Mouse (Mus musculus) megakaryocyte, embryonic 14.5 days (primary cell): ENCODE data around the gene Ankrd11. TPM values are rescaled to one million over a fixed set of nuclear protein-coding genes. Genes with fewer than 3 reads are reported as not detected.

Source experiments
- H3K27me3 ChIP-seq: replicated peaks from 2 replicates; pipeline ENCODE3; 2012; ENCODE audit warnings: inconsistent platforms
- H3K36me3 ChIP-seq: replicated peaks from 2 replicates; pipeline ENCODE3; 2012; ENCODE audit warnings: low read length, inconsistent platforms, mixed read lengths
- H3K4me1 ChIP-seq: 2 replicates; pipeline ENCODE4 v1.6.1; 2012; ENCODE audit warnings: inconsistent platforms
- H3K4me3 ChIP-seq: replicated peaks from 2 replicates; pipeline ENCODE3; 2012; ENCODE audit warnings: moderate library complexity, mild to moderate bottlenecking, inconsistent platforms
- H3K9me3 ChIP-seq: 2 replicates; pipeline ENCODE4 v1.6.1; 2012; ENCODE audit warnings: inconsistent platforms
- FLI1 ChIP-seq: IDR thresholded peaks from 2 replicates; pipeline ENCODE4 v1.6.1; 2012; ENCODE audit warnings: low read length, inconsistent platforms, mixed read lengths
- GATA1 ChIP-seq: IDR thresholded peaks from 3 replicates; pipeline ENCODE4 v1.6.1; 2012; ENCODE audit warnings: mixed read lengths, low read length, inconsistent platforms, borderline replicate concordance
- polyA plus RNA-seq: library from polyadenylated mRNA; stranded (reverse); fragments of >175 nt; gene quantifications from 2 replicates; pipeline ENCODE4 v1.2.3, GENCODE M21; 2012; ENCODE audit warnings: low replicate concordance; ENCODE audit not compliant: insufficient read depth

Ankrd11 gene
- polyA plus RNA-seq, 1 experiment = 49.4 TPM

DNA sequence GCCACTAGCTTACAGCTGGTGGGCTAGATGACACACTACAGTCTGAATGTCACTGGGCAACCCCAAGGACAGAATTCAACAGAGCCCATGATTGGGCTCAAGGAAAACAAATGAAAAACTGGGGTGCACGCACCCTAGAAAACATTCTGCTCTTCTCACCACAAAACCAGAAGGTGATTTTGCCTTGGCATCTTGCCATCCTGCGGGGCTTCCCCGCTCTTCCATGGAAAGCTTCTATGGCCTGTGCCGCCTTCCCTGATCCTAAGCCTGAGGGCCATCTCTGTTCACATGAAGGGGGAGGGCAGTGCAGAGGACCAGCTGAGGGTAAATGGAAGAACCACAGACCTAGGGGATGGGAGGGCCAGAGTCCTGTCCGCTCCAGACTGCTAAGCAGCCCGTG is 174.1 kb downstream of the Ankrd11 start:
- no peak overlapping the region for H3K4me3 ChIP-seq
- peaks cover 40% of the 10 kb centered on the region for H3K4me1 ChIP-seq
- TF ChIP-seq FLI1 (no peak), GATA1 (no peak)
- no peaks in the 10 kb centered on the region for H3K9me3 ChIP-seq
- H3K27me3 ChIP-seq = peaks cover 60% of the 10 kb centered on the region
- H3K36me3 ChIP-seq = no peaks in the 10 kb centered on the region

DNA sequence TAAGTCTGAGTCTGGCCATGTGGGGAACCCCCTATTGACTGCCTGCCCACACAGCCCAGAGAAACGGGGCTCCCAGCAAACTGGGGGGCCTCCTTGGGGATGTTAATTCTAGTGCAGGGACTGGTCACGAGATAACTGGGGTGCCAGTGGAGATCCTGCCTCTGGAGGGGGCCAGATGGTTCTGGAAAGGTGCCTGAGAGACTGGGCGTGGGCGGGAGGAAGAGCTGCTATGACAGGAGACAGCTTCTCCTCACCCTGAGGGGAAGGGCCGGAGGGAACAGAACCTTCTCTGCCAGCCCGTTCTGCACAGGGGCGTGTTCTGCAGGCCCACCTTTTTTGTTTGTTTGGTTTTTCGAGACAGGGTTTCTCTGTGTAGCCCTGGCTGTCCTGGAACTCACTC is 175.8 kb downstream of the Ankrd11 start:
- peaks cover 40% of the 10 kb centered on the region for H3K4me1 ChIP-seq
- H3K27me3 ChIP-seq = peaks cover 68% of the 10 kb centered on the region
- no peak overlapping the region for H3K4me3 ChIP-seq
- H3K9me3 ChIP-seq = no peaks in the 10 kb centered on the region
- TF ChIP-seq GATA1 (no peak), FLI1 (no peak)
- H3K36me3 ChIP-seq = no peaks in the 10 kb centered on the region

DNA sequence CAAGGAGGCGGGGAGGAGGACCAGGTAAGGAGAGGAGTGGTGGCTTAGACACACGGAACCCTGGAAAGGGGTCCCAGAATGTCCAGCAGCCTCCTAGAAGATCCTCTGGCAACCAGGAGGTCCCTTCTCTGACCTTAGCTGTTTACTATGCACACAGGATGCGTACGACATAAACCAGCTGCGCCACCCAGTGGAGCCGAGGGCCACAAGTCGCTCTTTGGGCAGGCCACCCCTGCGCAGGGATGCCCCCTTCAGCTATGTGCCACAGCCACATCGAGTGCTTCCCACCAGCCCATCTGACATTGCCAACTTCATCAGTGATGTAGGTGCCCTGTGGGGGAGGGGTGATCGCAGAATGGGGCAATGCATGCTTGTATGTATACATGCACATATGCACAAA is 176.6 kb downstream of the Ankrd11 start:
- Histone ChIP-seq H3K9me3 (no peaks in the 10 kb centered on the region), H3K4me1 (peaks cover 40% of the 10 kb centered on the region), H3K4me3 (peak overlapping the region; percentile 59), H3K36me3 (no peaks in the 10 kb centered on the region), H3K27me3 (peaks cover 75% of the 10 kb centered on the region)
- TF ChIP-seq FLI1 = no peak

DNA sequence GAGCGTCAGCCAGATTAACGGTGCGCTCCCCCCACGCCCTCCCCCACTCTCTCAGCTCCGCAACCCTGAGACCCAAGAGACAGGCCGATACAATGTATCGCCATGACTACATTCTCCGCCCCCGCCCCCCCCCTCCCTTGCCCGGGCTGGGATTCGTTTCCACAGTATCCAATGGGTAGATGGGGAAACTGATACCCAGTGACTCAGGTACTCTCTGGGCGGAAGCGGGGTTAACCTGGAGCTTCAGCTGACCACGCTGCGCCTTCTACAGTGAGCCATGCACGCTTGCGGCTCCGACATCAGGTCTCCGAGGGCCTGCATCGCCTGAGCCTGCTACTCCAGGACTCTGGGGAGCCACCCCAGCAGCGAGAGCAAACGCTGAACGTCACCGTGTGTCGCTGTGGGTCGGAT is 177.4 kb downstream of the Ankrd11 start:
- no peaks in the 10 kb centered on the region for H3K36me3 ChIP-seq
- TF ChIP-seq GATA1 (no peak), FLI1 (no peak)
- H3K4me1 ChIP-seq = peaks cover 34% of the 10 kb centered on the region
- H3K4me3 ChIP-seq = peak overlapping the region; percentile 70
- H3K27me3 ChIP-seq = peaks cover 78% of the 10 kb centered on the region
- H3K9me3 ChIP-seq = no peaks in the 10 kb centered on the region

DNA sequence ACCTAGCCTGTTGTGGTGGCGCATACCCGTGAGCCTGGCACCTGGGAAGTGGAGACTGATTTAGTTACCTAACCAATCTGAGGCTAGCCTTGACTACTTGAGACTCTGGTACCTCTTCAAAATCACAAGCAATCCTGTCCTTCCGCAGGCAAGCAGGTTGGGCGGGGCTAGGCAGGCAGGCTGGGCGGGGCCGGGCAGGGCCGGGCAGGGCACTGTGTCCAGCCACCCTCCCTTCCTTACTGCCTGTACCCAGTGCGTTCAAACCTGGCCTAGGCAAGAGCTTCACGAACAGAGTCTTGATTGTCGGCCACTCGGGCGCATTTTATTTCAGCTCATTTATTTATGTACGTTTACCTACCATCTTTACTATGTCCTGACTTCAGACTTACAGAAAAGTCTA is 182.2 kb downstream of the Ankrd11 start:
- no peaks in the 10 kb centered on the region for H3K9me3 ChIP-seq
- peaks cover 79% of the 10 kb centered on the region for H3K27me3 ChIP-seq
- H3K4me3 ChIP-seq = no peak overlapping the region

DNA sequence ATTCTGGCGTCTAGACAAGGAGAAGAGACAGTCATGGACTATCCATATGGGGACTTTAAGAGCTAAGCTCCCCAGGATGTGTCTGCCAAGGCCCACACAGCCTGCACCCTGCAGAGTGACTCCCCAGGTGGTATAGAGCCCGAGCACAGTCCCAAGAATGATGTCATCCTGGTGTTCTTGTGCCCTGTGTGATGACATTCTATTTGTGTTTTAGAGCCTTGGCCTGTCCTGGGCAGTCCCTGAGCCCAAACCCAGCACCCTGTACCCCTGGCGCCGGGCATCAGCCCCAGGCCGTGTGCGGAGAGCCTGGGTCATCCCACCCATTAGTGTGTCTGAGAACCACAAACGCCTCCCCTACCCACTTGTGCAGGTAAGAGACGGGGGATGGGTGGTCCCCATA is 185.8 kb downstream of the Ankrd11 start:
- no peak for TF ChIP-seq GATA1
- no peak for TF ChIP-seq FLI1
- H3K4me3 ChIP-seq = no peak overlapping the region
- peaks cover 7% of the 10 kb centered on the region; the same call in 1 of the 2 replicates for H3K4me1 ChIP-seq
- H3K27me3 ChIP-seq = peaks cover 87% of the 10 kb centered on the region
- no peaks in the 10 kb centered on the region for H3K36me3 ChIP-seq
- no peaks in the 10 kb centered on the region for H3K9me3 ChIP-seq

More for the DNA sequence above, 182.2 kb downstream of the Ankrd11 start:
- H3K4me1 ChIP-seq = peaks cover 12% of the 10 kb centered on the region; the same call in 1 of the 2 replicates
- H3K36me3 ChIP-seq = no peaks in the 10 kb centered on the region
- TF ChIP-seq FLI1 = no peak
- no peak for TF ChIP-seq GATA1

DNA sequence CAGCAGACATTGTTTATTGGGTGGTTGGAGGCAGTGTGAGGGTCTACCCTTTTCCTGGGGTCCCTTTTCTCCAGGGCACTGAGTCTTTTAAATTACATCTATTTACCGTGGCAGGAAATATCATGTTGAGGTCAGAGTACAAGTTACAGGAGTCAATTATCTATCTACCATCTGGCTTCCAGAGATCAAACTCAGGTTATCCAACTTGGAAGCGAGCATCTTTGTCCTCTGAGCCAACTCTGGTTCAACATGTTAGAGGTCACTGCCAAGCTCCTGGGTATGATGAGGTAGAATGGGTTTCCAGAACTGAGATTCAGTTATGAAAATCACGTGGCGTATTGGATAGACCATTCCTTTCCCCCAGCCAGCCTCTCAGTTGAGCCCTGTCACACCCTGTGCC is 187.0 kb downstream of the Ankrd11 start:
- Histone ChIP-seq H3K4me1 (peaks cover 3% of the 10 kb centered on the region; the same call in 1 of the 2 replicates), H3K4me3 (no peak overlapping the region), H3K9me3 (no peaks in the 10 kb centered on the region), H3K27me3 (peaks cover 87% of the 10 kb centered on the region), H3K36me3 (no peaks in the 10 kb centered on the region)
- no peak for TF ChIP-seq FLI1
- no peak for TF ChIP-seq GATA1

DNA sequence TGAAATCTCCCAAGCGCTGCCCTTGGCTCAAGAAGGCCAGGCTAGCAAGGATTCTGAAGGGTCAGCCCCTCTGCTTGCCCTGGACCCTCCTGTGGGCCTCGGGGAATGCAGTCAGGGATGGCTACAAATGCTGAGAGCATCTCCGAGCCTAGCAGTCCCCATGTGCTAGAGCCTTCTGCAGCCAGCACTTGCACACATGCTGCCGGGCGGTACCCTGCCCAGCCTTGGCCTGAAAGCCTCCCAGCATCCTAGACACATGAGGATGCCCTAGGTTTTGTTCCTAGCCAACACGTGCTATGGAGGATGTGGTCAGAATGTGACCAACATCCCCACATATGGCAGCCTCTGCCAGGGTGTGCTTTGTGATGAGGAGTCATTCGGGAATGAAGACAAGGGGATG is 187.7 kb downstream of the Ankrd11 start:
- H3K9me3 ChIP-seq = no peaks in the 10 kb centered on the region
- peaks cover 88% of the 10 kb centered on the region for H3K27me3 ChIP-seq
- H3K4me1 ChIP-seq = peaks cover 3% of the 10 kb centered on the region; the same call in 1 of the 2 replicates
- TF ChIP-seq FLI1 (no peak), GATA1 (no peak)
- H3K36me3 ChIP-seq = no peaks in the 10 kb centered on the region
- no peak overlapping the region for H3K4me3 ChIP-seq

DNA sequence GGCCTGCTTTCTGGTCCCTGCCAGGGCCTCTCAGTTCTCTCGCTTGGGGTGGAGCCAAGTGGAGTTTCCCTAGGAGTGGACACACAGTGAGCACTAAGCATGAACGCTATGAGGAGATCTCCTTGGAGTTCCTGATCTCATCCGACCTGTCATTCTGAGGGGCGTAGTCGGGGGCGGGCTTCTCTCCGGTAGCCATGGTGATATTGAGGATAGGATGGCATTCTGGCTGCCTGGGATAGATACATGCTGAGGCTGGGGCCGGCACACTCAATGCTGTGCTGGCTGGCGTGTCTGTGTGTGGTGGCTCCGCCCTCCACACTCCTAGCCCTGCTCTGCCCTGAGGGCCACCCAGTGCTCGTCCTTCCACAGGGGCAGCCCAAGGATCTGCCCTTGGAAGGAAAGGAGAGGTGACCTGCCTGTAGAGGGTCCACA is 188.7 kb downstream of the Ankrd11 start:
- Histone ChIP-seq H3K4me1 (peaks cover 5% of the 10 kb centered on the region; the same call in 1 of the 2 replicates), H3K36me3 (no peaks in the 10 kb centered on the region), H3K9me3 (no peaks in the 10 kb centered on the region), H3K4me3 (no peak overlapping the region), H3K27me3 (peaks cover 91% of the 10 kb centered on the region)
- TF ChIP-seq FLI1 = no peak

DNA sequence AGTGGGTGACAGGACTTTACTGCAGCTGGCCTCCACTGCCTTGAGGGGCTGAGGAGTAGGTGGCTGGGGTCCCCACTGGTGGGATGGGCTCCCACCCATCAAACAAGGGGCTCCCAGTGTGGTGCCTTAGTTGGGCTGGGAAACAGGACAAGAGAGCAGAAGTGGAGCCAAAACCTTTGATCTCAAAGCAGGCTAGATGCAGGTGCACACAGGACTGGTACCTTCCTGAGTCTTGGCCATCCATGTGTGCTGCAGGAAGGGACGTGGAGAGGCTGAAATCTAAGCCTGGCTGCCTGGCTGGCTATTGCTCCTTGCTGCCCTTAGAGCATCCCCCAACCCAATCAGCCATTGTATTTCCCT is 189.6 kb downstream of the Ankrd11 start:
- Histone ChIP-seq H3K4me3 (no peak overlapping the region), H3K9me3 (no peaks in the 10 kb centered on the region), H3K36me3 (no peaks in the 10 kb centered on the region), H3K27me3 (peaks cover 94% of the 10 kb centered on the region), H3K4me1 (peaks cover 12% of the 10 kb centered on the region; the same call in 1 of the 2 replicates)
- TF ChIP-seq GATA1 (no peak), FLI1 (no peak)

DNA sequence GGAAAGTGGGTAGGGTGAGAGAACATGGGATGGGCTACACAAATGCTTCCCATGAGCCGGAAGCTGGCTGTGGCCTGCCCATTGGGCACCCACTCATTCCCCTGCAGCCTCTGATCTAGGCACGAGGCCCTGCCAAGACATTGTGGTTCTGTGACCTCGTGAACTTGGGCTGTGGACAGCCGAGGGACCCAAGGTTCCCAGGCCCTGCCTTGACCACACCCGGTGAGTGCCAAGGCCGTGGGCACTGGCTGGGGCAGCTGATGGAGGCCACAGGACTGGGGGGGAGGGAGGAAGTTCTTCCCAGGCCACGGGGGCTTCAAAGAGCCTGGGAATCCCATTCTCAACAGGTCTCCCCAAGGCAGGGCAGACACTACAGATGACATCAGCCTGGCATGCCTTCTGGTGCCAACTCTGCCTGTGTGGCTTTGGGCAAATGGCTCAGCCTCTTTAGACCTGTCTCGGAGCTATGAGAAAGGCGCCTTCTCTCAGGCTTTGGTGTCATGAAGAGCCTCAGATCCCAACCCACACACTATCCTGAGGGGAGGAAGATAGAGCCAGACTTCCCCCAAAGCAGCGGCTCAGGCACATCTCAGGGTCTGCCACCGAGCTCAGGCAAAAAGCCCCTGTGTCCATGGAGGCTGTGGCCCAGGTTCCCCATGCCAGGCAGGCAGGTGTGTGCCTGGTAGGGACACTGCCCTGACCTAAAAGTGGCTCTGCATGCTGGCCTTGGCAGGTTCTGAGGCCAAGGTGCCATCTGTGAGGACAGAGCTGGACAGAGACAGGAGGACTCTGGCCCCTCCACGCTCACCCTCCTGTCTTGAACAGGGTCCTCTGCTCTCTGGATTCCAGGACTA is 190.2 kb downstream of the Ankrd11 start:
- Histone ChIP-seq H3K36me3 (no peaks in the 10 kb centered on the region), H3K4me3 (no peak overlapping the region), H3K4me1 (peaks cover 14% of the 10 kb centered on the region; the same call in 1 of the 2 replicates), H3K27me3 (peaks cover 94% of the 10 kb centered on the region), H3K9me3 (0 out of 2 replicates have a peak, but pooled peaks cover under 1% of the 10 kb centered on the region)
- no peak for TF ChIP-seq GATA1
- no peak for TF ChIP-seq FLI1
